In genomic region chr4:34886490-34887111, GRCm38 (mm10) we compare ENCODE assay signal across 8 mouse cellular contexts. TPM values are rescaled to one million over a fixed set of nuclear protein-coding genes. Genes with fewer than 3 reads are reported as not detected.
DNase-seq lines count a peak whose midpoint lies in the region; ATAC-seq lines count a peak whose summit lies in the region.

No protein-coding gene starts in this region.

- peaks cover 19% of the 10 kb centered on the region for H3K4me1 ChIP-seq in hindbrain, embryonic 14.5 days (replicated peaks; ENCODE audit: control insufficient read depth, insufficient read depth, low read length)

- H3K27me3 ChIP-seq in hindbrain, embryonic 14.5 days (ENCODE audit: control insufficient read depth, insufficient read depth, low read length) = peaks cover 27% of the 10 kb centered on the region; the same call in 1 of the 2 replicates

- no peaks in the 10 kb centered on the region for H3K36me3 ChIP-seq in hindbrain, embryonic 14.5 days (replicated peaks; ENCODE audit: control insufficient read depth, insufficient read depth)

- H3K9me3 ChIP-seq in hindbrain, embryonic 14.5 days (ENCODE audit: control insufficient read depth, low read length) = no peaks in the 10 kb centered on the region

- H3K27ac ChIP-seq in hindbrain, embryonic 14.5 days = peak overlapping the region; percentile 92

- peak overlapping the region; percentile 87 for H3K4me2 ChIP-seq in hindbrain, embryonic 14.5 days (replicated peaks)

- H3K9ac ChIP-seq in hindbrain, embryonic 14.5 days = peak overlapping the region; percentile 92

- ATAC-seq in hindbrain, embryonic 14.5 days (ENCODE audit: low FRiP score) = peak; percentile 74

- peak; percentile 96 for DNase-seq in R1 (ENCODE audit: low read depth, low spot score)
- peak; percentile 78 to 80 for DNase-seq in cerebellum, postnatal 25 days
- DNase-seq in frontal cortex, postnatal 25 days (ENCODE audit: low spot score in 2 of 2) = peak; percentile 57 to 65
- peak; percentile 76 for DNase-seq in hindbrain, embryonic 14.5 days (ENCODE audit: low spot score)
- DNase-seq in left cerebral cortex, adult 11 months (ENCODE audit: low spot score) = peak; percentile 76
- DNase-seq in lung, postnatal 36 days = peak; percentile 93
- peak; percentile 85 for DNase-seq in retina, embryonic 14.5 days (ENCODE audit: low spot score)
- DNase-seq in thymus, postnatal 36 days = peak; percentile 81 to 84

- under 1% methylated on average over 48 of the region's 48 CpGs for WGBS in hindbrain, embryonic 14.5 days

- H3K4me3 ChIP-seq in hindbrain, embryonic 14.5 days (replicated peaks; ENCODE audit: low read length) = peak overlapping the region; percentile 81

RNA-seq across cellular contexts. Expression of gene Zfp292, which starts 3.8 kb away (rescaled TPM):
- 34.8 and 36.5 TPM in 2 replicates for polyA plus RNA-seq in hindbrain, embryonic 14.5 days (2014; fragmentation: Nextera tagmentation; extraction: Ambion mirVana)

RNA-seq across cellular contexts. Expression of gene Cga, which starts 7.0 kb away (rescaled TPM):
- not detected in 2 replicates for polyA plus RNA-seq in hindbrain, embryonic 14.5 days (2014; fragmentation: Nextera tagmentation; extraction: Ambion mirVana)

Comparison
In these comparisons a context has a peak if more than half of its experiments do, and no peak if none do; other contexts are left out.
1. Peak in every context shown above with its lines: DNase-seq, ATAC-seq, H3K4me3 ChIP-seq and H3K27ac ChIP-seq.